Mouse (Mus musculus): ENCODE measurements around the gene Paf1. TPM values are rescaled to one million over a fixed set of nuclear protein-coding genes. Genes with fewer than 3 reads are reported as not detected.
"Not testable (repeated sequence)": the region's sequence is repeated elsewhere in the genome, so short reads cannot be mapped to it uniquely, and the experiment has no call there.

Gene Paf1
- polyA plus RNA-seq, 1 experiment: 44.3 TPM

GRCm38 (mm10) chr7:28387384-28387783, 5.4 kb upstream of the Paf1 start:
- peaks cover 31% of the 10 kb centered on the region for H3K36me3 ChIP-seq (ENCODE audit: control insufficient read depth, insufficient read depth)

GRCm38 (mm10) chr7:28390331-28390730, 2.4 kb upstream of the Paf1 start:
- no peak overlapping the region for H3K4me3 ChIP-seq (ENCODE audit: insufficient read depth, poor library complexity, severe bottlenecking)
- no peak for TF ChIP-seq MAX (IDR thresholded peaks at IDR 0.05)
- TF ChIP-seq CTCF (IDR thresholded peaks at IDR 0.05; ENCODE audit: control insufficient read depth, insufficient read depth, insufficient read length): no peak
- TF ChIP-seq FOSL1 (IDR thresholded peaks at IDR 0.05; ENCODE audit: insufficient read depth, low read length, poor library complexity, severe bottlenecking): no peak
- TF ChIP-seq MYOD1 (IDR thresholded peaks at IDR 0.05; ENCODE audit: control insufficient read depth, insufficient read length, low read depth): no peak
- TF ChIP-seq MYOG (IDR thresholded peaks at IDR 0.05; ENCODE audit: control insufficient read depth, extremely low read depth, insufficient read length): no peak
- H3K27me3 ChIP-seq (ENCODE audit: control insufficient read depth, insufficient read depth, insufficient read length): no peaks in the 10 kb centered on the region
- no peak overlapping the region for H3ac ChIP-seq (ENCODE audit: control insufficient read depth, insufficient read length, low read depth)
- H3K79me2 ChIP-seq (ENCODE audit: control insufficient read depth, insufficient read depth): peaks cover 40% of the 10 kb centered on the region
- peaks cover 24% of the 10 kb centered on the region for H3K79me3 ChIP-seq (ENCODE audit: low read depth)
- H3K36me3 ChIP-seq (ENCODE audit: control insufficient read depth, insufficient read depth): peaks cover 28% of the 10 kb centered on the region

More at GRCm38 (mm10) chr7:28387384-28387783, 5.4 kb upstream of the Paf1 start:
- peaks cover 23% of the 10 kb centered on the region for H3K79me2 ChIP-seq (ENCODE audit: control insufficient read depth, insufficient read depth)
- peaks cover 14% of the 10 kb centered on the region for H3K79me3 ChIP-seq (ENCODE audit: low read depth)
- H3ac ChIP-seq (ENCODE audit: control insufficient read depth, insufficient read length, low read depth); H3K4me3 ChIP-seq (ENCODE audit: insufficient read depth, poor library complexity, severe bottlenecking); H3K27me3 ChIP-seq (ENCODE audit: control insufficient read depth, insufficient read depth, insufficient read length): not testable (repeated sequence)
- TF ChIP-seq USF1 (IDR thresholded peaks at IDR 0.05; ENCODE audit: low read depth): peak; percentile 23

- Histone ChIP-seq H3K79me2 (ENCODE audit: control insufficient read depth, insufficient read depth) (peaks cover 40% of the 10 kb centered on the region), H3ac (ENCODE audit: control insufficient read depth, insufficient read length, low read depth) (peak overlapping the region; percentile 94), H3K27me3 (ENCODE audit: control insufficient read depth, insufficient read depth, insufficient read length) (no peaks in the 10 kb centered on the region), H3K36me3 (ENCODE audit: control insufficient read depth, insufficient read depth) (peaks cover 43% of the 10 kb centered on the region), H3K4me3 (ENCODE audit: insufficient read depth, poor library complexity, severe bottlenecking) (peak overlapping the region; percentile 79), H3K79me3 (ENCODE audit: low read depth) (peaks cover 24% of the 10 kb centered on the region)
- no peak for TF ChIP-seq MAX (IDR thresholded peaks at IDR 0.05)
- TF ChIP-seq CEBPB (IDR thresholded peaks at IDR 0.05; ENCODE audit: low read depth): no peak
- no peak for TF ChIP-seq CTCF (IDR thresholded peaks at IDR 0.05; ENCODE audit: control insufficient read depth, insufficient read depth, insufficient read length)
- TF ChIP-seq USF1 (IDR thresholded peaks at IDR 0.05; ENCODE audit: low read depth): no peak
Observed at GRCm38 (mm10) chr7:28393272-28393951, 661 bp downstream of the Paf1 start.

DNA sequence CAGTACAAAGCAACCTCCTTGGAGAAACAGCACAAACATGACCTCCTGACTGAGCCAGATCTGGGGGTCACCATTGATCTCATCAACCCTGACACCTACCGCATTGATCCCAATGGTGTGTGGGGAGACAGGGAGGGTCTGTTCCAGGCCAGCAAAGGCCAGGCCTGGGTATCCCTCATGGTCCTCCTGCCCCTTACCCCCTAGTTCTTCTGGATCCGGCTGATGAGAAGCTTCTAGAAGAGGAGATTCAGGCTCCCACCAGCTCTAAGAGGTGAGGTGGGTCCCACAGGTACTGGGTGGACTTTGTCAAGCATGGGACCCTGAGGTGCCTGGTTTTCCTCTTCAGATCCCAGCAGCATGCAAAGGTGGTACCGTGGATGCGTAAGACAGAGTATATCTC, 2.7 kb downstream of the Paf1 start:
- Histone ChIP-seq H3ac (ENCODE audit: control insufficient read depth, insufficient read length, low read depth) (no peak overlapping the region), H3K79me2 (ENCODE audit: control insufficient read depth, insufficient read depth) (peaks cover 35% of the 10 kb centered on the region), H3K27me3 (ENCODE audit: control insufficient read depth, insufficient read depth, insufficient read length) (no peaks in the 10 kb centered on the region), H3K79me3 (ENCODE audit: low read depth) (peaks cover 19% of the 10 kb centered on the region), H3K4me3 (ENCODE audit: insufficient read depth, poor library complexity, severe bottlenecking) (no peak overlapping the region), H3K36me3 (ENCODE audit: control insufficient read depth, insufficient read depth) (peaks cover 28% of the 10 kb centered on the region)
- no peak for TF ChIP-seq CEBPB (IDR thresholded peaks at IDR 0.05; ENCODE audit: low read depth)
- no peak for TF ChIP-seq FOSL1 (IDR thresholded peaks at IDR 0.05; ENCODE audit: insufficient read depth, low read length, poor library complexity, severe bottlenecking)
- no peak for TF ChIP-seq MYOD1 (IDR thresholded peaks at IDR 0.05; ENCODE audit: control insufficient read depth, insufficient read length, low read depth)
- no peak for TF ChIP-seq USF1 (IDR thresholded peaks at IDR 0.05; ENCODE audit: low read depth)
- TF ChIP-seq MYOG (IDR thresholded peaks at IDR 0.05; ENCODE audit: control insufficient read depth, extremely low read depth, insufficient read length): no peak
- no peak for TF ChIP-seq MAX (IDR thresholded peaks at IDR 0.05)
- no peak for TF ChIP-seq CTCF (IDR thresholded peaks at IDR 0.05; ENCODE audit: control insufficient read depth, insufficient read depth, insufficient read length)

- peaks cover 10% of the 10 kb centered on the region for H3K79me3 ChIP-seq (ENCODE audit: low read depth)
- peaks cover 36% of the 10 kb centered on the region for H3K36me3 ChIP-seq (ENCODE audit: control insufficient read depth, insufficient read depth)
- TF ChIP-seq MYOD1 (IDR thresholded peaks at IDR 0.05; ENCODE audit: control insufficient read depth, insufficient read length, low read depth) (no peak), CTCF (IDR thresholded peaks at IDR 0.05; ENCODE audit: control insufficient read depth, insufficient read depth, insufficient read length) (no peak), FOSL1 (IDR thresholded peaks at IDR 0.05; ENCODE audit: insufficient read depth, low read length, poor library complexity, severe bottlenecking) (no peak), MAX (IDR thresholded peaks at IDR 0.05) (no peak), CEBPB (IDR thresholded peaks at IDR 0.05; ENCODE audit: low read depth) (no peak), MYOG (IDR thresholded peaks at IDR 0.05; ENCODE audit: control insufficient read depth, extremely low read depth, insufficient read length) (no peak), USF1 (IDR thresholded peaks at IDR 0.05; ENCODE audit: low read depth) (no peak)
Observed at GRCm38 (mm10) chr7:28398000-28398399, 5.2 kb downstream of the Paf1 start.

GRCm38 (mm10) chr7:28398696-28399340, 6.1 kb downstream of the Paf1 start:
- Histone ChIP-seq H3K79me3 (ENCODE audit: low read depth) (peaks cover 6% of the 10 kb centered on the region), H3K4me3 (ENCODE audit: insufficient read depth, poor library complexity, severe bottlenecking) (no peak overlapping the region), H3ac (ENCODE audit: control insufficient read depth, insufficient read length, low read depth) (no peak overlapping the region), H3K27me3 (ENCODE audit: control insufficient read depth, insufficient read depth, insufficient read length) (no peaks in the 10 kb centered on the region), H3K36me3 (ENCODE audit: control insufficient read depth, insufficient read depth) (peaks cover 42% of the 10 kb centered on the region), H3K79me2 (ENCODE audit: control insufficient read depth, insufficient read depth) (peaks cover 8% of the 10 kb centered on the region)
- TF ChIP-seq CTCF (IDR thresholded peaks at IDR 0.05; ENCODE audit: control insufficient read depth, insufficient read depth, insufficient read length): no peak
- no peak for TF ChIP-seq FOSL1 (IDR thresholded peaks at IDR 0.05; ENCODE audit: insufficient read depth, low read length, poor library complexity, severe bottlenecking)
- TF ChIP-seq MAX (IDR thresholded peaks at IDR 0.05): no peak
- TF ChIP-seq CEBPB (IDR thresholded peaks at IDR 0.05; ENCODE audit: low read depth): no peak
- no peak for TF ChIP-seq MYOD1 (IDR thresholded peaks at IDR 0.05; ENCODE audit: control insufficient read depth, insufficient read length, low read depth)
- TF ChIP-seq USF1 (IDR thresholded peaks at IDR 0.05; ENCODE audit: low read depth): no peak
- TF ChIP-seq MYOG (IDR thresholded peaks at IDR 0.05; ENCODE audit: control insufficient read depth, extremely low read depth, insufficient read length): no peak

More at GRCm38 (mm10) chr7:28398000-28398399, 5.2 kb downstream of the Paf1 start:
- Histone ChIP-seq H3ac (ENCODE audit: control insufficient read depth, insufficient read length, low read depth) (no peak overlapping the region), H3K4me3 (ENCODE audit: insufficient read depth, poor library complexity, severe bottlenecking) (no peak overlapping the region), H3K79me2 (ENCODE audit: control insufficient read depth, insufficient read depth) (peaks cover 16% of the 10 kb centered on the region), H3K27me3 (ENCODE audit: control insufficient read depth, insufficient read depth, insufficient read length) (no peaks in the 10 kb centered on the region)

Measured in C2C12 (cell line).